Mouse (Mus musculus): ENCODE measurements around the gene Tcf12. TPM values are rescaled to one million over a fixed set of nuclear protein-coding genes. Genes with fewer than 3 reads are reported as not detected.

The Tcf12 gene
- polyA plus RNA-seq, 1 experiment from 2014 or later = 227 TPM

DNA sequence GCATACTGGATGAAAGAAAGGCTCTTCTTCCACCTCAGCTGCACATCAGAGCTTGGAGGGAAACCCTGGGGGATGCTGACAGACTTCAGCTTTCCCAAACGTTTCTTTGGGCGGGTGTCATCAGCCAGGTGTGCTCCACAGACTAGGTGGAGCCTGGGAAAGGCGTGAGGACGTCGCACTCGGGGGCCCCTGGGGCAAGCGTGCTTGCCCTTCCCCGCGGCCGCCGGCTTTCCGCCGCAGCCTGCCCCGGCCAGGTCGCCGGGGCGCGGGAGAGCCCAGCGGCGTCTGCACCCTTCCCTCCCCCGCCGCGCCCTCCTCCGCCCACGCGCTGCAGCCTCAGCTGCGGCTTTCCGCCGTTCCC is 21.0 kb upstream of the Tcf12 start:
- ATAC-seq (ENCODE audit: low FRiP score) = no peak
- Histone ChIP-seq H3K36me3 (ENCODE audit: control insufficient read depth, insufficient read depth, low read length) (no peaks in the 10 kb centered on the region), H3K9me3 (ENCODE audit: control insufficient read depth, low read length) (no peaks in the 10 kb centered on the region), H3K9ac (ENCODE audit: low read depth, low read length) (peak overlapping the region; percentile 91), H3K4me3 (ENCODE audit: low read depth, low read length) (peak overlapping the region; percentile 59), H3K27ac (ENCODE audit: low read depth, low read length) (peak overlapping the region; percentile 91), H3K27me3 (ENCODE audit: control insufficient read depth, insufficient read depth, low read length) (no peaks in the 10 kb centered on the region), H3K4me1 (replicated peaks; ENCODE audit: control insufficient read depth, insufficient read depth, low read length) (no peaks in the 10 kb centered on the region), H3K4me2 (replicated peaks; ENCODE audit: low read depth, low read length) (peak overlapping the region; percentile 89)
- no peak for DNase-seq (ENCODE audit: low spot score)
- WGBS = under 1% methylated on average over 29 of the region's 29 CpGs

DNA sequence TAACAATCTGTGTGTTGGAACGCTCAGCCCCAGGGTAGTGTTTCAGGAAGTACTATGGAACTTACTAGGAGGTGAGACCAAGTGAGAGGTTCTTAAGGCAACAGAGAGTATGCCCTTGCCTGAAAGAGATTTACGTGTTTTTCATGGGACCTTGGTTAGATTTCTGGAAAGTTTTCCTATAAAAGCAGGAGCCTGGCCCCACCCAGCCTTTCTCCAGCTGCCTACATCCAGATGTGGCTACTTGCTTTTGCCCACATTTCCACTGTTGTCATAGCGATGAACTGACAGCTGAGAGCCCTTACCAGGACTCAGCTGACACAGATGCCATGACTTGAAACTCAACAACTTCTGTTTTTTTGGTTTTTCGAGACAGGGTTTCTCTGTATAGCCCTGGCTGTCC is 18.2 kb upstream of the Tcf12 start:
- Histone ChIP-seq H3K9me3 (ENCODE audit: control insufficient read depth, low read length) (no peaks in the 10 kb centered on the region), H3K27me3 (ENCODE audit: control insufficient read depth, insufficient read depth, low read length) (no peaks in the 10 kb centered on the region), H3K9ac (ENCODE audit: low read depth, low read length) (no peak overlapping the region), H3K4me2 (replicated peaks; ENCODE audit: low read depth, low read length) (no peak overlapping the region), H3K4me3 (ENCODE audit: low read depth, low read length) (no peak overlapping the region), H3K36me3 (ENCODE audit: control insufficient read depth, insufficient read depth, low read length) (no peaks in the 10 kb centered on the region), H3K27ac (ENCODE audit: low read depth, low read length) (no peak overlapping the region), H3K4me1 (replicated peaks; ENCODE audit: control insufficient read depth, insufficient read depth, low read length) (no peaks in the 10 kb centered on the region)
- no peak for DNase-seq (ENCODE audit: low spot score)
- WGBS = 83% methylated on average over 4 of the region's 4 CpGs
- ATAC-seq (ENCODE audit: low FRiP score) = no peak

DNA sequence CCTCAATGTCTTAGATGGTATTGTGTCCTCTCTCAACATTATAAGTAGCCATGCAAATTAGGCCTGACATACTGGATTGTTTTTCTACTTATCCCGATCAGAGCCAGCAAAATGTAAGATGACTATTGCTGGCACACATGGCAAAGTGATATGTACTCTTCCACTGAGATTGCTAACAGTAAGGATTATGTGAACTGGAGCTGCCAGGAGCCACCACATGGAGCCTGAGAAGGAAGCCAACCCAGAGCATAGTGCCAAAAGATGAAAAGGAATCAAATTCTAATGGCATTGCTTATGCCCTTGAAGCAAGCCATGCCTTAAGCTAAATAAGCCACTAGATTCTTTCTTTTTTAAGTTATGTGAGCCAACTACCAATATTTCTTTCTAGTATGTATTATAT is 13.8 kb upstream of the Tcf12 start:
- WGBS = 96% methylated on average over 1 of the region's 1 CpGs
- DNase-seq (ENCODE audit: low spot score) (no peak), ATAC-seq (ENCODE audit: low FRiP score) (no peak)
- no peak overlapping the region for H3K4me2 ChIP-seq (replicated peaks; ENCODE audit: low read depth, low read length)
- no peak overlapping the region for H3K27ac ChIP-seq (ENCODE audit: low read depth, low read length)
- H3K36me3 ChIP-seq (ENCODE audit: control insufficient read depth, insufficient read depth, low read length) = no peaks in the 10 kb centered on the region
- H3K4me3 ChIP-seq (ENCODE audit: low read depth, low read length) = no peak overlapping the region
- no peaks in the 10 kb centered on the region for H3K4me1 ChIP-seq (replicated peaks; ENCODE audit: control insufficient read depth, insufficient read depth, low read length)
- no peaks in the 10 kb centered on the region for H3K9me3 ChIP-seq (ENCODE audit: control insufficient read depth, low read length)
- H3K27me3 ChIP-seq (ENCODE audit: control insufficient read depth, insufficient read depth, low read length) = no peaks in the 10 kb centered on the region
- no peak overlapping the region for H3K9ac ChIP-seq (ENCODE audit: low read depth, low read length)

DNA sequence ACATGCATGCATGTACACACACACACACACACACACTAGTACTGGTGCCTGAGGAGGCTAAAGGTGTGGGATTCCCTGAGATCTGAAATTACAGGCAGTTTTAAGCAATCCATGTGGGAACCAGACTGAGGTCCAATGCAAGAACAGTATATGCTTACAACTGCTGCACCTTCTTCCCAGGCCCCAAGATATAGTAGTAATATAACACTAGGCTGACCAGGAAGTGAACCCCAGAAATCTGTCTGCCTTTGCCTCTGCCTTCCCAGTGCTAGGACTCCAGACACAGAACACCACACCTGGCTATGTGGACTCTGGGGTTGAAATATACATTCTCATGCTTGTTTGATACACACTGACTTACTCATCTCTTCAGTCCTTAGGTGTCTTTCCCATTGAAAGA is 6.8 kb upstream of the Tcf12 start:
- H3K36me3 ChIP-seq (ENCODE audit: control insufficient read depth, insufficient read depth, low read length) = no peaks in the 10 kb centered on the region
- H3K9me3 ChIP-seq (ENCODE audit: control insufficient read depth, low read length) = no peaks in the 10 kb centered on the region
- DNase-seq (ENCODE audit: low spot score) (no peak), ATAC-seq (ENCODE audit: low FRiP score) (no peak)
- H3K4me1 ChIP-seq (replicated peaks; ENCODE audit: control insufficient read depth, insufficient read depth, low read length) = no peaks in the 10 kb centered on the region
- H3K27ac ChIP-seq (ENCODE audit: low read depth, low read length) = no peak overlapping the region
- H3K4me2 ChIP-seq (replicated peaks; ENCODE audit: low read depth, low read length) = no peak overlapping the region
- no peak overlapping the region for H3K4me3 ChIP-seq (ENCODE audit: low read depth, low read length)
- H3K9ac ChIP-seq (ENCODE audit: low read depth, low read length) = no peak overlapping the region
- H3K27me3 ChIP-seq (ENCODE audit: control insufficient read depth, insufficient read depth, low read length) = no peaks in the 10 kb centered on the region

DNA sequence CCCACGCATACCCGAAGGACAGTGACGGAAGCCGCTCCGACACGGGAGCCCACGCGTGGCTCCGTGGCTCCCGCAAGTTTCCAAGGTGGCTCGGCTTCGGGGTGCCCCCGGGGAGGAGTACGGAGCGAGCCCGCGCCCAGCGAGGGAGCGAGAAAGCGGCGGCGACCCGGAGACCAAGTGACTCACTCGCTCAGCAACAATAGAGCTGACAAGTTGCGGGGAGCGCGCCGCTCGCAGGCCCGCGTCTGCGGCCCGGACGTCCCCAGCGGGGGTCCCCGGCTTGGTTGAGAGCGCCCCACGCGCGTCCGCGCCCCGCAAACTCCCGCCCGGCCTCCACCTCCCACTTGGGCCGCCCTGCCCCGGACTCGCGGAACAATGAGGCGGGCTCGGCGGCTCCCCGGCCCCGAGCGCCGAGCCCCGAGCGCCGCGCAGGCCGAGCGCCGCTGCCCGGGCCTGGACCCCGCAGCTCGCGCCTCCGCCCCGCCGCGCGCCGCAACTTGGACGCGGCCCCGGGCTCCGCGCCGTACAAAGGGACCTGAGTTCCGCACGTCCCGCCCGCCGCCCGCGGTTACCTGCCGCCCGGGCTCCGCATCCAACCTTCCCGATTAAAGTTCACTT is 558 bp downstream of the Tcf12 start:
- Histone ChIP-seq H3K9ac (ENCODE audit: low read depth, low read length) (peak overlapping the region; percentile 100), H3K27me3 (ENCODE audit: control insufficient read depth, insufficient read depth, low read length) (no peaks in the 10 kb centered on the region), H3K4me3 (ENCODE audit: low read depth, low read length) (peak overlapping the region; percentile 99), H3K9me3 (ENCODE audit: control insufficient read depth, low read length) (no peaks in the 10 kb centered on the region), H3K27ac (ENCODE audit: low read depth, low read length) (peak overlapping the region; percentile 97), H3K4me2 (replicated peaks; ENCODE audit: low read depth, low read length) (peak overlapping the region; percentile 69), H3K4me1 (replicated peaks; ENCODE audit: control insufficient read depth, insufficient read depth, low read length) (no peaks in the 10 kb centered on the region), H3K36me3 (ENCODE audit: control insufficient read depth, insufficient read depth, low read length) (no peaks in the 10 kb centered on the region)
- DNase-seq (ENCODE audit: low spot score) (peak; percentile 80), ATAC-seq (ENCODE audit: low FRiP score) (peak; percentile 83)
- WGBS = 0% methylated on average over 48 of the region's 90 CpGs

DNA sequence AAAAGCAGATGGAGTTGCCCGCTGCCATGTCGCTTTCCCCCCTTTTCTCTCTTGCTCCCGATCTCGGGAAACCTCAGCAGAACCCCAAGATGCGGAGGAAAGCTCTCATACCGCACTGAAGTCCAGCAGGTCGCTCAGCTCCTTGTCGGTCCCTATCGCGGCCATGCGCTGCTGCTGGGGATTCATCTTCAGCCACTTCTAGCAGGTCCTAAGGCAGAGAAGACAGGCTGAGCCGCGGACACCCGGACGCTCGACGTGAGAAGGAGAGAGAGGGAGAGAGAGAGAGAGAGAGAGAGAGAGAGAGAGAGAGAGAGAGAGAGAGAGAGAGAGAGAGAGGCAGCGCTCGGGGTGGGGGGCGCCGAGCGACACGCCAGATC is 1.1 kb downstream of the Tcf12 start:
- Histone ChIP-seq H3K4me1 (replicated peaks; ENCODE audit: control insufficient read depth, insufficient read depth, low read length) (no peaks in the 10 kb centered on the region), H3K27me3 (ENCODE audit: control insufficient read depth, insufficient read depth, low read length) (no peaks in the 10 kb centered on the region), H3K36me3 (ENCODE audit: control insufficient read depth, insufficient read depth, low read length) (no peaks in the 10 kb centered on the region), H3K4me2 (replicated peaks; ENCODE audit: low read depth, low read length) (peak overlapping the region; percentile 69), H3K27ac (ENCODE audit: low read depth, low read length) (peak overlapping the region; percentile 97), H3K4me3 (ENCODE audit: low read depth, low read length) (peak overlapping the region; percentile 99), H3K9ac (ENCODE audit: low read depth, low read length) (peak overlapping the region; percentile 100), H3K9me3 (ENCODE audit: control insufficient read depth, low read length) (no peaks in the 10 kb centered on the region)
- peak; percentile 62 for DNase-seq (ENCODE audit: low spot score)
- under 1% methylated on average over 17 of the region's 23 CpGs for WGBS
- ATAC-seq (ENCODE audit: low FRiP score) = peak; percentile 23

DNA sequence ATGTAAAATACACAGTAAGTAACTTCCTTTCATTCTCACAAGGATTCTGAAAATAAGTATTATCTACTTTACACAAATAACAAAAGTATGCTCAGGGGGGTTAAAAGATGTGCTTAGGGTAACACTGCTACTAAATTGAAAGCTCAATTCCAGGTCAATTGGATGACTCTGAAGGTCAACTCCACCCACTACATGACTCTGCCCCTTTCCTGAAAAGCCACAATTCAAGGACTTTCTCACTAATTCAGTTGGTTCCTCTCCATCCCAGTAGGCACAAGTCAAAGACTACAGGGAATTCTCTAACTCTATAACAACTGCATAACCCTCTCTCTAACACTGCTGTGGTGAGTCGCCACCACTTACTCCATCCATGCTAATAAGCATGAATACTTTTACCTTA is 8.2 kb downstream of the Tcf12 start:
- no peaks in the 10 kb centered on the region for H3K36me3 ChIP-seq (ENCODE audit: control insufficient read depth, insufficient read depth, low read length)
- no peaks in the 10 kb centered on the region for H3K4me1 ChIP-seq (replicated peaks; ENCODE audit: control insufficient read depth, insufficient read depth, low read length)
- no peak overlapping the region for H3K9ac ChIP-seq (ENCODE audit: low read depth, low read length)
- H3K27ac ChIP-seq (ENCODE audit: low read depth, low read length) = no peak overlapping the region
- DNase-seq (ENCODE audit: low spot score) = no peak
- no peak overlapping the region for H3K4me3 ChIP-seq (ENCODE audit: low read depth, low read length)
- no peaks in the 10 kb centered on the region for H3K27me3 ChIP-seq (ENCODE audit: control insufficient read depth, insufficient read depth, low read length)
- no peak overlapping the region for H3K4me2 ChIP-seq (replicated peaks; ENCODE audit: low read depth, low read length)
- no peaks in the 10 kb centered on the region for H3K9me3 ChIP-seq (ENCODE audit: control insufficient read depth, low read length)
- ATAC-seq (ENCODE audit: low FRiP score) = no peak
- 91% methylated on average over 1 of the region's 1 CpGs for WGBS

DNA sequence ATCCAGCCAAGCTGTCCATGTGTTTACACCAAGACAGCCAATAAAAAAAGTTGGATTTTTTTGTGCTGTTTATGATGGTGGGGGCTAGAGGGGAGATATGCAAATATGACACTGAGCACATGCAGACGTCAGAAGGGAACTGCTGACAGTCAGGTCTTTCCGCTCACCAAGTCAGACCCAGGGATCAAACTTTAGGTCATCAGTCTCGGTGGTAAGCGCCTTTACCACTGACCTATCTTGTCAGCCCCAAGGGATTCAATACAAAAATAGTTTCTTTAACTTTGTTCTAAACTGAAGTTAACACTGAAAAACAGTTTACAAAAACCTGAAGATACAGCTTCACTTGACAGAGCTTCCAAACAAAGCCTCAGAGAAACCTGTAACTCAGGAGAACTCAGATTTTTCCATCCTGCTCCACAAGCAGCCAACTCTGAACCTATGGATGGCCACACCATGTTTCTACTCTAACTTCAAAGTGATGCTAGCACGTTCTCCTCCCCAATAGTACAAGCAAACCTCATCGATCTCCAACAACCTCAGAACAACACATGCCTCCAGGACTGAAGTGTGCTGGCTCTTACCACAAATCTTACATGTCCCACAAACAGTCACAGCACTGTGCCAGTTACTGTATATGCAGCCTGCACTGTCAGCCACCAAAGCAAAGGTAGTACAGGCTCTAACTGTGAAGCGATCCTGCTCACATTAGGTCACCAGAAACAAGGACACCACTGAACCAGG is 11.6 kb downstream of the Tcf12 start:
- WGBS = 86% methylated on average over 7 of the region's 7 CpGs
- Histone ChIP-seq H3K4me2 (replicated peaks; ENCODE audit: low read depth, low read length) (no peak overlapping the region), H3K27me3 (ENCODE audit: control insufficient read depth, insufficient read depth, low read length) (no peaks in the 10 kb centered on the region), H3K4me3 (ENCODE audit: low read depth, low read length) (no peak overlapping the region), H3K27ac (ENCODE audit: low read depth, low read length) (no peak overlapping the region), H3K9ac (ENCODE audit: low read depth, low read length) (no peak overlapping the region), H3K4me1 (replicated peaks; ENCODE audit: control insufficient read depth, insufficient read depth, low read length) (no peaks in the 10 kb centered on the region), H3K9me3 (ENCODE audit: control insufficient read depth, low read length) (no peaks in the 10 kb centered on the region), H3K36me3 (ENCODE audit: control insufficient read depth, insufficient read depth, low read length) (no peaks in the 10 kb centered on the region)
- DNase-seq (ENCODE audit: low spot score) (no peak), ATAC-seq (ENCODE audit: low FRiP score) (no peak)

DNA sequence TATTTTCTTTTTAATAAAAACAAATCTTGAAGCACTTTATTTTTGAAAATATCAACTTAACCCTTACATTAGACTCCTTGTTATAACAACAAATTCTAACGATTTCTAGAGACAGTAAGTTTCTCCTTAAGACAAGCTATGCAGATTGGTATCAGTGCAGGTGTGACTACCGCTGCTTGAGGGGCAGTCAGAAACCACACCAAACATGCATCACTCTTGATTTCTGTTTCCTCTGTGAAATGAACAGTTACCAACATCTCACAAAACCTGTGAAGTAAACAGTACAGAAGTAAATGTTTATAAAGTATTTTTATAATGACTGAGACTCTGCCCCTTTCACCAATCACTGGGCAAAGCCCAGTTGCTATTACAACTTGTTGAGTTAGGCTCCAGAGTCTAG is 13.6 kb downstream of the Tcf12 start:
- no peak overlapping the region for H3K4me2 ChIP-seq (replicated peaks; ENCODE audit: low read depth, low read length)
- H3K9me3 ChIP-seq (ENCODE audit: control insufficient read depth, low read length) = no peaks in the 10 kb centered on the region
- H3K4me3 ChIP-seq (ENCODE audit: low read depth, low read length) = no peak overlapping the region
- 93% methylated on average over 2 of the region's 2 CpGs for WGBS
- DNase-seq (ENCODE audit: low spot score) = no peak
- no peak overlapping the region for H3K9ac ChIP-seq (ENCODE audit: low read depth, low read length)
- no peaks in the 10 kb centered on the region for H3K27me3 ChIP-seq (ENCODE audit: control insufficient read depth, insufficient read depth, low read length)
- no peaks in the 10 kb centered on the region for H3K4me1 ChIP-seq (replicated peaks; ENCODE audit: control insufficient read depth, insufficient read depth, low read length)
- no peak overlapping the region for H3K27ac ChIP-seq (ENCODE audit: low read depth, low read length)
- no peaks in the 10 kb centered on the region for H3K36me3 ChIP-seq (ENCODE audit: control insufficient read depth, insufficient read depth, low read length)
- ATAC-seq (ENCODE audit: low FRiP score) = no peak
